Mouse (Mus musculus): ENCODE results near the gene Ubald1.

GRCm38 (mm10) chr16:4912907-4913782 is 33.0 kb upstream of the Ubald1 start:
- TF ChIP-seq CTCF (IDR thresholded peaks at IDR 0.05; ENCODE audit: insufficient read depth, low read length) (no peak), POLR2A (IDR thresholded peaks at IDR 0.05; ENCODE audit: borderline replicate concordance, extremely low read depth, low read depth, low read length) (no peak)
